Mouse (Mus musculus): ENCODE data around the gene Atxn7l1. TPM values are rescaled to one million over a fixed set of nuclear protein-coding genes. Genes with fewer than 3 reads are reported as not detected.

The Atxn7l1 gene
- polyA plus RNA-seq, 1 experiment from 2014 or later: 18.2 TPM

DNA sequence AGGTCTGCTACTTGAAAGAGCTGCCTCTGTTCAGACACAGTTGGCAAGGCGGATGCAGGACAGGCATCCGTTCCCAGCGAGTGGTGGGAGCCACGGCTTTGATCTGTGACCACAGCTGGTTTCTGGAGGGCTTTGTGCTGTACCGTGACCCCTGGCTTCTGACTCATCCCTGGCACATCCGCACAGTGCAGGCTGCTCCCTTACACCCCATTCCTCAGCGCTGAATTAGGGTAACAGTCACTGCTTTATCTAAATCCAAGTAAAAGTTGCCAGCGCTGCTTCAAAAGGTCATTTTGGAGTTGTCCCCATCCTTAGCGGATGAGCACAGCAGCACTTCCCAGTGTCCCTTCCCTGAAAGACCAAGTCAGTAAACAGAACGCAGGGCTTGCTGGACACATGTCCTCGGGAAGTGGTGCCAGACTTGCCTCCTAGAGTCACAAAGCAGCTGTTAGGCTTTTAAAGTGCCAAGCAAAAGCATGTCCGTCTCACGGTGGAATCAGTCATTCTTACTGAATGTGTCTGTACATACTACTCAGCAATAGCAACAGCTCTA, 88.4 kb downstream of the Atxn7l1 start:
- H3K27ac ChIP-seq (ENCODE audit: low read depth): no peak overlapping the region
- H3K4me3 ChIP-seq (ENCODE audit: low read depth, low read length): no peak overlapping the region
- no peak overlapping the region for H3K4me2 ChIP-seq (ENCODE audit: low read length)
- DNase-seq (ENCODE audit: low spot score): no peak
- no peaks in the 10 kb centered on the region for H3K9me3 ChIP-seq (ENCODE audit: control insufficient read depth, low read length)
- no peak overlapping the region for H3K9ac ChIP-seq (ENCODE audit: low read length)
- H3K36me3 ChIP-seq (ENCODE audit: control insufficient read depth, insufficient read depth, low read length): no peaks in the 10 kb centered on the region
- WGBS: 55% methylated on average over 13 of the region's 13 CpGs
- 0 out of 2 replicates have a peak, but pooled peaks have one; percentile 50 for ATAC-seq (replicated peaks; ENCODE audit: low FRiP score, low TSS enrichment, low read depth)
- H3K4me1 ChIP-seq (replicated peaks; ENCODE audit: control insufficient read depth, insufficient read depth, low read length): peaks cover 14% of the 10 kb centered on the region
- H3K27me3 ChIP-seq (replicated peaks; ENCODE audit: control insufficient read depth, insufficient read depth, low read length): no peaks in the 10 kb centered on the region

- H3K27ac ChIP-seq (ENCODE audit: low read depth): no peak overlapping the region
- DNase-seq (ENCODE audit: low spot score): no peak
- H3K4me1 ChIP-seq (replicated peaks; ENCODE audit: control insufficient read depth, insufficient read depth, low read length): peaks cover 14% of the 10 kb centered on the region
- H3K36me3 ChIP-seq (ENCODE audit: control insufficient read depth, insufficient read depth, low read length): no peaks in the 10 kb centered on the region
- H3K4me2 ChIP-seq (ENCODE audit: low read length): no peak overlapping the region
- WGBS: 58% methylated on average over 11 of the region's 11 CpGs
- no peak overlapping the region for H3K9ac ChIP-seq (ENCODE audit: low read length)
- no peak overlapping the region for H3K4me3 ChIP-seq (ENCODE audit: low read depth, low read length)
- H3K27me3 ChIP-seq (replicated peaks; ENCODE audit: control insufficient read depth, insufficient read depth, low read length): no peaks in the 10 kb centered on the region
- ATAC-seq (replicated peaks; ENCODE audit: low FRiP score, low TSS enrichment, low read depth): no peak
- no peaks in the 10 kb centered on the region for H3K9me3 ChIP-seq (ENCODE audit: control insufficient read depth, low read length)
Observed at GRCm38 (mm10) chr12:33236344-33237049, 89.0 kb downstream of the Atxn7l1 start.

DNA sequence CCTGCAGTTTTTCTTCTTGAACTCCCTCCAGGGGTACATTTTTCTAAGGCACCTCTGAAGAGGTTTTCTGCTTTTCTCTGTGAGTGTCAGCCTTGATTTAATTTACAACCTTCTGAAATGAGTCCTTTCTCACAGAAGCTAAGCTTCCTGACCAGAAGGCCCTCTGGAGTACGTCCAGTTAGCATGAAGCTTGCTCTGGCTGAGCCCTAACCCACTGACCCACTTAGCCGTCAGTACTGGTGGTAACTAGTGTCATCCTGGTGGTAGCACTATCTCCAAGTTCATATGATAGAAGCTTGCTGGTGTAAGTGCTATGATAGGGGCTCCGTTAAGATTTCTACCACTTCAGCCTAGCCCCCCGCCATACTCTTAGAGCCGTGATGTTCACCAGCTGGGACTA, 89.6 kb downstream of the Atxn7l1 start:
- Histone ChIP-seq H3K4me3 (ENCODE audit: low read depth, low read length) (no peak overlapping the region), H3K36me3 (ENCODE audit: control insufficient read depth, insufficient read depth, low read length) (no peaks in the 10 kb centered on the region), H3K27me3 (replicated peaks; ENCODE audit: control insufficient read depth, insufficient read depth, low read length) (no peaks in the 10 kb centered on the region), H3K4me1 (replicated peaks; ENCODE audit: control insufficient read depth, insufficient read depth, low read length) (peaks cover 14% of the 10 kb centered on the region), H3K9ac (ENCODE audit: low read length) (no peak overlapping the region), H3K4me2 (ENCODE audit: low read length) (no peak overlapping the region), H3K9me3 (ENCODE audit: control insufficient read depth, low read length) (no peaks in the 10 kb centered on the region), H3K27ac (ENCODE audit: low read depth) (no peak overlapping the region)
- 80% methylated on average over 5 of the region's 5 CpGs for WGBS
- DNase-seq (ENCODE audit: low spot score) (no peak), ATAC-seq (replicated peaks; ENCODE audit: low FRiP score, low TSS enrichment, low read depth) (no peak)

DNA sequence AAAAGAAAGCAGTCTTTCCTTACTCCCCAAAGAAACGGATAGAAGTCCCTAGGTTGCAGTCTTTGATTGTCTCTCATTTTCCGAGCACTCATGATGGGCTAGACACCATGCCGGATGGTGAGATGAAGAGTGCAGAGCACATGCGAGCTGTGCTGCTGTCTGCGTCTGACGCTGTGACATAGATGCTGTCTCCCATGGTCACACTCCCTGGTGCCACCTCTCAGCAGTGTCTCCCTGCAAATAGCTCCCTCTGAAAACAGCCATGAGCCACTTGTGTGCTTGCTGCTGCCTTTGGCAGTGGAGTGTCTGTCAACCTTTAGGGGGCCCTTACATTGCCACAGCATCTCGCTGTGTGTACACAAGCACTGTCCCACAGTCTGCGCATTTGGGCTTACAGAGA, 95.2 kb downstream of the Atxn7l1 start:
- WGBS: 86% methylated on average over 8 of the region's 8 CpGs

GRCm38 (mm10) chr12:33244132-33244875, 96.8 kb downstream of the Atxn7l1 start:
- H3K9me3 ChIP-seq (ENCODE audit: control insufficient read depth, low read length): no peaks in the 10 kb centered on the region
- peak; percentile 65 for DNase-seq (ENCODE audit: low spot score)
- H3K36me3 ChIP-seq (ENCODE audit: control insufficient read depth, insufficient read depth, low read length): no peaks in the 10 kb centered on the region
- H3K4me3 ChIP-seq (ENCODE audit: low read depth, low read length): no peak overlapping the region
- no peak overlapping the region for H3K4me2 ChIP-seq (ENCODE audit: low read length)
- no peak overlapping the region for H3K9ac ChIP-seq (ENCODE audit: low read length)
- peaks cover 24% of the 10 kb centered on the region for H3K4me1 ChIP-seq (replicated peaks; ENCODE audit: control insufficient read depth, insufficient read depth, low read length)
- ATAC-seq (replicated peaks; ENCODE audit: low FRiP score, low TSS enrichment, low read depth): no peak
- WGBS: 36% methylated on average over 15 of the region's 15 CpGs
- no peaks in the 10 kb centered on the region for H3K27me3 ChIP-seq (replicated peaks; ENCODE audit: control insufficient read depth, insufficient read depth, low read length)
- no peak overlapping the region for H3K27ac ChIP-seq (ENCODE audit: low read depth)

More for the DNA sequence above, 95.2 kb downstream of the Atxn7l1 start:
- DNase-seq (ENCODE audit: low spot score) (no peak), ATAC-seq (replicated peaks; ENCODE audit: low FRiP score, low TSS enrichment, low read depth) (no peak)
- Histone ChIP-seq H3K36me3 (ENCODE audit: control insufficient read depth, insufficient read depth, low read length) (no peaks in the 10 kb centered on the region), H3K9ac (ENCODE audit: low read length) (no peak overlapping the region), H3K4me2 (ENCODE audit: low read length) (no peak overlapping the region), H3K4me3 (ENCODE audit: low read depth, low read length) (no peak overlapping the region), H3K9me3 (ENCODE audit: control insufficient read depth, low read length) (no peaks in the 10 kb centered on the region), H3K27ac (ENCODE audit: low read depth) (no peak overlapping the region), H3K4me1 (replicated peaks; ENCODE audit: control insufficient read depth, insufficient read depth, low read length) (peaks cover 24% of the 10 kb centered on the region), H3K27me3 (replicated peaks; ENCODE audit: control insufficient read depth, insufficient read depth, low read length) (no peaks in the 10 kb centered on the region)

DNA sequence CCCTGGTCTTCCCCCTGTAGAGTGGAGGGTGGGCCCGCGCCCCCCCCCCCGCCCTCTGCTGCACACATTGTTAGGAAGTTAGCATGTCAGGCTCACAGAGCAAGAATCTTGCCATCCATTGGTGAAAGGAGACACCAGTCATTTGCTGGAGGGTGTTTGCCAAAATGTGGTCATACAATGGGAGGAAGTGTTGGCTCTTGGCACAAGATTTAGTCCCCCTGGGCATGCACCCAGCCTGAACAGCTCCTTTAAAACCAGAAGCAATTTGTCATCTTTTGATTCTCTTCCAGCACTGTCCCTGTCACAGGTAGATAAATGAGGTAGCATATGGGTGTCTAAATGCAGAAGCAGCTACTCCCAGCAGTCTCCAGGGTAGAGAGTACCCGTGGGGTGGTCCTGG, 98.0 kb downstream of the Atxn7l1 start:
- no peak overlapping the region for H3K4me2 ChIP-seq (ENCODE audit: low read length)
- no peaks in the 10 kb centered on the region for H3K27me3 ChIP-seq (replicated peaks; ENCODE audit: control insufficient read depth, insufficient read depth, low read length)
- DNase-seq (ENCODE audit: low spot score) (no peak), ATAC-seq (replicated peaks; ENCODE audit: low FRiP score, low TSS enrichment, low read depth) (no peak)
- H3K4me3 ChIP-seq (ENCODE audit: low read depth, low read length): no peak overlapping the region
- H3K36me3 ChIP-seq (ENCODE audit: control insufficient read depth, insufficient read depth, low read length): peaks cover 5% of the 10 kb centered on the region
- H3K9me3 ChIP-seq (ENCODE audit: control insufficient read depth, low read length): no peaks in the 10 kb centered on the region
- H3K9ac ChIP-seq (ENCODE audit: low read length): no peak overlapping the region
- peaks cover 24% of the 10 kb centered on the region for H3K4me1 ChIP-seq (replicated peaks; ENCODE audit: control insufficient read depth, insufficient read depth, low read length)
- no peak overlapping the region for H3K27ac ChIP-seq (ENCODE audit: low read depth)
- 39% methylated on average over 4 of the region's 4 CpGs for WGBS

- H3K27me3 ChIP-seq (replicated peaks; ENCODE audit: control insufficient read depth, insufficient read depth, low read length): no peaks in the 10 kb centered on the region
- H3K4me2 ChIP-seq (ENCODE audit: low read length): no peak overlapping the region
- no peak overlapping the region for H3K27ac ChIP-seq (ENCODE audit: low read depth)
- no peak for ATAC-seq (replicated peaks; ENCODE audit: low FRiP score, low TSS enrichment, low read depth)
- no peak overlapping the region for H3K9ac ChIP-seq (ENCODE audit: low read length)
- no peaks in the 10 kb centered on the region for H3K9me3 ChIP-seq (ENCODE audit: control insufficient read depth, low read length)
- DNase-seq (ENCODE audit: low spot score): no peak
- 70% methylated on average over 8 of the region's 8 CpGs for WGBS
- peaks cover 5% of the 10 kb centered on the region for H3K36me3 ChIP-seq (ENCODE audit: control insufficient read depth, insufficient read depth, low read length)
- peaks cover 24% of the 10 kb centered on the region for H3K4me1 ChIP-seq (replicated peaks; ENCODE audit: control insufficient read depth, insufficient read depth, low read length)
- no peak overlapping the region for H3K4me3 ChIP-seq (ENCODE audit: low read depth, low read length)
Observed at GRCm38 (mm10) chr12:33246878-33247277, 99.4 kb downstream of the Atxn7l1 start.

DNA sequence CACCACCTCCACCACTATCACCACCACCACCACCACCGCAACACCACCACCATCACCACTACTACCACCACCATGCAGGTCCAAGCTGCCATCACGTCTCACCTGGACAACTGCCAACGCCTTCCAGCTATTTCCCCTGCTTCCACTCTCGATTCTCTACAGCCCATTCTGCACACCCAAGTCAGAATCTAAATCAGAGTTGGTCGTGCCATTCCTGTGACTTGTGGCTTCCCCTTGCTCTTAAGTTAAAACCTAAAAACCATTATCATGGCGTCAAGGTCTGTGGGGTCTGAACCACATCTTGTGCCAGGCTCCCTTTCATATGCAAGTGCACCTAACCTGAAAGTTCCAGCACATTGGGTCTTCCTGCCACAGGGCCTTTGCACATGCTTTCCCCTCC, 102.7 kb downstream of the Atxn7l1 start:
- no peaks in the 10 kb centered on the region for H3K27me3 ChIP-seq (replicated peaks; ENCODE audit: control insufficient read depth, insufficient read depth, low read length)
- H3K9ac ChIP-seq (ENCODE audit: low read length): no peak overlapping the region
- H3K4me1 ChIP-seq (replicated peaks; ENCODE audit: control insufficient read depth, insufficient read depth, low read length): peaks cover 10% of the 10 kb centered on the region
- H3K27ac ChIP-seq (ENCODE audit: low read depth): no peak overlapping the region
- H3K4me2 ChIP-seq (ENCODE audit: low read length): no peak overlapping the region
- ATAC-seq (replicated peaks; ENCODE audit: low FRiP score, low TSS enrichment, low read depth) (no peak), DNase-seq (ENCODE audit: low spot score) (no peak)
- WGBS: 93% methylated on average over 6 of the region's 6 CpGs
- H3K9me3 ChIP-seq (ENCODE audit: control insufficient read depth, low read length): no peaks in the 10 kb centered on the region
- H3K36me3 ChIP-seq (ENCODE audit: control insufficient read depth, insufficient read depth, low read length): peaks cover 5% of the 10 kb centered on the region
- H3K4me3 ChIP-seq (ENCODE audit: low read depth, low read length): no peak overlapping the region
